Mouse (Mus musculus) urinary bladder, adult 18-20 months (tissue): ENCODE data around the gene Vps52.

Source experiments
- DNase-seq, 2 experiments: peaks; one replicate each; pipeline ENCODE4 v3.0.0; 2022; ENCODE audit warnings: low spot score in 2 of 2, mixed read lengths in 2 of 2

Vps52 gene

DNA sequence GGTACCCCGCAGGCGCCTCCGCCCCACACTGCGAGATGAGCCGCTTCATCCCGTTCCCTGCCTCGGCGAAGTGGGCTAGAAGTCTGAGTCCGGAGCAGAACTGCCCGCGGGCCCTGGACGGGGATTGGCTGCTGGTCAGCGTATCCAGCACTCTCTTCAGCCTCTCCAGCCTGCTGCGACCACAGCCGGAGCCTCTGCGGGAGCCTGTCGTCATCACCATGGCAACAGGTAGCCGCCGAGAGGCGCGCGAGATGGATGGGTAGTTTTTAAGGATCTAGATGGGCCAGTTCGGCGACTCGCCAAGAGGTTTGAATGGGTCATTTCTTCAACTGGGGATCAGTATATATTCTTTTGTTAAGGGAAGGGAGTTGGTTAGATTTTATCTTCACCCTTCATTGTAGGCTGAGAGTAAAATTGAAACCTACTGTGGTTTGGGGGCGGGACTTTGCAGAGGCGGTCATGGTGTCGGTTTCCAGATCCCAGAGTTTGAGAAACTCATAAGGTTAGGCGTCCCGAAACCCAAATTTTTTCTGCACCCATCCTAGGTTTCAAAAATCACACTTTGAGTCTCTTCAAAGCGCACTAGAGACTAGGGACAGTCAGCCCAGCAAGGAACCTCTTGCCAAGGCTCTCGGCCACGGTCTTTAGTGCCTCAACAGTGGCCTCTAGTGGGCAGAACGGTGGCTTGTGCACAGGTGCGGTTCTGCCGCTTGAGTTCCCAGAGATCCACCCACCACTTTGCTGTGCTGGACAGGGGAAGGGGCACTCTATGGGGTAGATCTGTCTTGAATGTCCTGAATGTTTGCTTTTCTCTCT lies 35.1 kb upstream of the Vps52 start:
- peak; percentile 69 to 77 for DNase-seq

- no peak for DNase-seq
Observed at GRCm38 (mm10) chr17:33921361-33921760, 34.3 kb upstream of the Vps52 start.

DNA sequence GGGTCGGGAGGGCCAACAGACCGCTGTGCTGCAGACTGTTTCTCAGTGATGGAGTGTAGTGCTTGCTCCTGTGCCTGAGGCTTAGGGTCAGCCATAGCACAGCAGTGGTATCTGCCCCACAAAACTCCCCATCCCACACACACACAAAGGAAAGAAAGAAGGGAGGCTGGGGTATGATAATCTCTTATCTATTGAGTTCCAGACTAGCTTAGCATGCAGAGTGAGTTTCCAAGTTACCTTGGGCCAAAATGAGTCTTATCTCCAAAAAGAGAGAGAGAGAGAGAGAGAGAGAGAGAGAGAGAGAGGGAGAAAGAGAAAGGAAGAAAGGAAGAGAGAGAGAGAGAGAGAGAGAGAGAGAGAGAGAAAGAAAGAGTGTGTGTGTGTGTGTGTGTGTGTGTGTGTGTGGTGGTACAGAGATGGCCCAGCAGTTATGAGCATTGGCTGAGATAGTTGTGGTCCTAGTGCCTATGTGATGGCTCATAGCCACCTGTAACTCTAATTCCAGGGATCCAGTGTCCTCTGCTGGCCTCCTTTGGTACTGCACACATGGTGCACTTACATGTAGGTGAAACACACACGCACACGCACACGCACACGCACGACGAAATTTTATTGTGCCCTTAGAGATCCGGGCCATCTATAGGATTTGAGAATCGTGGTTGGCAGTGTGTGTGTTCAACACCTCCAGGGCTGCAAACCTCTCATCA lies 30.9 kb upstream of the Vps52 start:
- DNase-seq, result no peak

- no peak for DNase-seq
Observed at GRCm38 (mm10) chr17:33925406-33926116, 30.1 kb upstream of the Vps52 start.

DNA sequence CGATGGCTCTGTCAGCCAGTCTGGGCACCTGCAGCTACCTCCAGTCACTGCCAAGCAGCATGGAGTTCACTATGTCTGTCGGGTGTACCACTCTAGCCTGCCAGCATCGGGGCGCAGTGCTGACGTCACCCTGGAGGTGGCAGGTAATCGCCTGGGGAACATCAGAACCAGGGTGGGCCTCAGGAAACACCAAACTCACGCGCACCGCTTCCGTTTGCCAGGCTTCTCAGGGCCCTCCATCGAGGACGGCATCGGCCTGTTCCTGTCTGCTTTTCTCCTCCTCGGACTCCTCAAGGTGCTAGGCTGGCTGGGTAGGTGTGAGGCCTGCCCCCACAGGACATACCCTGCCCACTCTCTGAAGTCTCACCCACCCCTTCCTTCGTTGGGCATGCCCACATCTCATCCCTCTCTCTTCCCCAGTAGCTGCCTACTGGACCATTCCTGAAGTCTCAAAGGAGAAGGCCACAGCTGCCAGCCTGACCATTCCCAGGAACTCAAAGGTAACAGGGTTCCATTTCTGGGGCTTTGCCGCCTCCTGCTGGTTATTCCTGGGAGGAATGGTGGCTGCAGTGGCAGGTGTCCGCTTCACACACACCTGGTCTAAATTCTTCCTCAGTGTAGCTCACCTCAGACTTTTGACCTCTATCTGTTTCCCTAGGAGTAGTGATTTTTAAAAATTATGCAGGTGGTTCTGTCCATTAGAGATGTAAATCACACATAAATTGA lies 29.2 kb upstream of the Vps52 start:
- DNase-seq, result no peak

GRCm38 (mm10) chr17:33928251-33928947 lies 27.2 kb upstream of the Vps52 start:
- DNase-seq, result no peak

DNA sequence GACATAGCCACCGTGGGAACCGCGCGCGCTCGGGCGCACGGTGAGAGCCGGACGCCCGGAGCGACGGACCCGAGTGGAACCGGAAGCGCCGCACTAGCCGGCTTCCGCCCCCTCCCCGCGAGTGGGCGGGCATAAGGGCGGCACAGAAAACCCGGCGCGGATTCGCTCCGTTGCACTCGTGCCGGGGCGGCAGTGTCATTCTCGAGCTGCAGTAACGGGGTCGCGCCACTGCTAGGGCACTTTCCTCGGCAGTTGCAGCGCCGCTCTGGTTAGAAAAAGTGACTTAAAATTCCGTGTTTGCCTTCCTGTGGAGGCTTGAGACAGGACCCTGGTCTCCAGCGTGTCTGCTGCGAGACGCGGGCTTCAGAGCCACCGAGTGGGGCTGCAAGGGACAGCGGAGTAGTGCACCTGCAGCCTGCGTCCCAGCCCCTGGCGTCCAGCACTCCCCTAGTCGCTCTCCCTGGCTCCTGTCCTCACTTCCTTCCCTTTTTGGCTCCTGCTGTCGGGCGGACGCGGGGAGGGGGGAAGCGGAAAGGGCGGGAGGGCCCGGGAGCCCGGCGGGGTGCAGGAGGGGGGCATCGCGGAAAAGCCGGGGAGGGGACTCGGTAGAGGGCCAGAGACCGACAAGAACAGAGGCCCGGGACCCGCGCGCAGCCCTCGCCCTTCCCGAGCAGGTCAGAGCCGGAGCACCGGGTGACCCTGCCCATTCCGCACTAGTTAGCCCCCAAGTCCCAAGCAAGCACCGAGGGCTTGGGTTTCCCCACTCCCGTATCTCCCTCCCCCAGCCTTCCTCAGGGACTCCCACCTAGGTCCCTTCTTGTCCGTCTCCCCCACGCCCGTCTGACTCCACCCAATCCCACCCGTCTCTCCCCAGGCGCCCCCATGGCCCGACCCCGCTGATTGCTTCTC lies 26.0 kb upstream of the Vps52 start, which contains the start of gene Rgl2:
Rgl2 (plus strand) TSS at position 173 of the 909 bp plus-strand sequence.
- DNase-seq, result peak; percentile 83 to 95

GRCm38 (mm10) chr17:33930280-33931158 lies 25.1 kb upstream of the Vps52 start:
- peak; percentile 74 to 75 for DNase-seq

- DNase-seq, result no peak
Observed at GRCm38 (mm10) chr17:33931159-33931866, 24.3 kb upstream of the Vps52 start.

- DNase-seq, result no peak
Observed at GRCm38 (mm10) chr17:33931947-33932346, 23.7 kb upstream of the Vps52 start.

- DNase-seq, result no peak
Observed at GRCm38 (mm10) chr17:33932448-33932847, 23.2 kb upstream of the Vps52 start.

- DNase-seq, result no peak
Observed at GRCm38 (mm10) chr17:33932970-33933369, 22.6 kb upstream of the Vps52 start.

GRCm38 (mm10) chr17:33935422-33936055 lies 20.1 kb upstream of the Vps52 start:
- no peak for DNase-seq

- no peak for DNase-seq
Observed at GRCm38 (mm10) chr17:33936993-33937392, 18.6 kb upstream of the Vps52 start.

- DNase-seq, result no peak
Observed at GRCm38 (mm10) chr17:33938783-33939182, 16.8 kb upstream of the Vps52 start.

DNA sequence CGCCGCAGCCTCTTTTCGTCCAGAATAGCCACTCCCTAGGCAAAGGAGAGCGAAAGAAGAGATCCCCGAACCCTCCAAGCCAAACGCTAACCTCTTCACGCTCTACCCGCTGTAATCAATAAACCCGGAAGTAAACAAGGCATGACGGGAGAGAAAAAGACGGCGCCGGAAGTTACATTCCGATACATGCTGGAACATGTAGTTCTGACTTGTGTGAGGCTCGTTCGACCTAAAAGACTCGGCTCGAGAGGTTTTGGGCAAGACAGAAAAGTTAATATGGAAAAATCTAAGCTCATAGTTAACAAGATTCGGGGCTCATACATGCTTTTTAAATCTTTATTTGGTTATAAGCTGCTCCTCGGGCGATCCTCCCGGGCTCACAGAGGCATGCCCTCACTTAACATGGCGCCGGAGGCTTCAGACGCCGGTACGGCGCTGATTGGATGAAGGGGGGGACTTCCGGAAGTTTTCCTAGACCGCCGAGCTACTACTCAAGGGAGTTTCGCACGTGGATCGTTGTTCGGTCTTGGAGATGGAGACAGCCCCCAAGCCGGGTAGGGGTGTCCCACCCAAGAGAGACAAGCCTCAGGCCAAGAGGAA lies 15.3 kb upstream of the Vps52 start, which contains the start of the genes Pfdn6 and Wdr46:
Pfdn6 (minus strand) TSS at position 138 of the 600 bp plus-strand sequence.
Wdr46 (plus strand) TSS at position 455 of the 600 bp plus-strand sequence.
- peak; percentile 77 to 86 for DNase-seq

DNA sequence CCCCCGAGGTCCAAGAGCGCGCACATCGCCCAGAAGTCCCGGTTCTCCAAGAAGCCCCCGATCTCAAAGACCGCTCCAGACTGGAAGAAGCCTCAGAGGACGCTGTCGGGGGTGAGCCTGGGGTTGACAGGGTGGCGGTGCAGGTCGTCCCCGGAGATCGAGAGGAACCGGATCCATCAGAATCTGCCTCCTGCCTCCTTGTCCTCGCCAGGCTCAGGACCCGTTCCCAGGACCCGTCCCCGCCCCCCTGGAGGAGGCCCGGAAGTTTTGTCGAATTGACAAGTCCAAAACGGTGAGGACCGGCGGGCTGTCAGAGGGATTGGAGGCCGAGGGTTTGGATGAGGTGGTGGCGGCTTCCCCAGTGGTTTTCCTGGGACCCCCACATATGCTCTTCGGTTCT lies 14.6 kb upstream of the Vps52 start:
- DNase-seq, result no peak
